Mouse (Mus musculus) liver, adult (tissue): ENCODE data around the gene Gm5136.
A peak's percentile ranks its signal among the peaks of the same experiment; 100 is the strongest.

Source experiments
- GATA4 ChIP-seq: IDR thresholded peaks from 2 replicates; pipeline ENCODE4 v1.6.1; 2014; ENCODE audit warnings: mild to moderate bottlenecking, low read length; ENCODE audit not compliant: insufficient replicate concordance

The Gm5136 gene

DNA sequence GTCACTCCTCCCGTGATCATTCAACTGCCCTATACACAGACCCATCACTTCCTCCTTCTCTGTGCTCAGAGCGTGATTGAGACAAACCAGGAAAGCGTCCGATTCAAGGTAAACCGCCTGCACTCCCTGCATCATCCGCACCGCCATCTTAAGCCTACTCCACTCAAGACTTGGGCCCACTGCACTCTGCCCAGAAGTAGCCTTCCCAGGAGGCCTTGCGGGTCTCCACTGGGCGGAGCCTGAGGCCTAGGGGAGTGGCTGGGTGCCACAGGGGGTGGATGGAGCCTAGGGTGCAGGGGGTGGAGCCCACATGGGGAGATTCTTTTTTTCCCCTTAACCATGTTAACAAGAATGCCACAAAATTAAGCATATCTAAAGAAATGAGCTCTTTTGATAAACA is at the start of gene Gm5136:
TSS of gene Gm5136 (minus strand) at position 215 of the 400 bp plus-strand sequence.
- TF ChIP-seq GATA4 = no peak

- no peak for TF ChIP-seq GATA4
These were observed 43.8 kb upstream of the Gm5136 start for GRCm38 (mm10) chr10:108743759-108744158.

DNA sequence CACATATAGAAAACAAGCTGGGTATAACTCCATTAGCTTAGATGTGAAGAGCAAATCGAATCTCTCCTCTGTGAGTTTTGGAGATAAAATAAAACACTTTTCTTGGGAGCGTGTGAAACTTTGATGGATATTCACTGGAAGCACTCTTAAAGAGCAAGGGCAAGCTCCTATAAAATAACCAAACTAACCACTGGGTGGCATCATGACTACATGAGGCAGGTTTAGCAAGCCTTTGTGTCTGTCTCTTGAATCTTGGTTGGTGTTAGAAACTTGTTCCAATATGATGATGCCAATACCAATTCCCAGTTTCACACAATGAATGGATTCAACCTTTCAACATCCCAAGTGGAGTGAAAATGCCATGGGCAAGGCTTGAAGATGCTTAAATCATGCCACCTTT is 34.0 kb upstream of the Gm5136 start:
- no peak for TF ChIP-seq GATA4

- no peak for TF ChIP-seq GATA4
These were observed 29.0 kb upstream of the Gm5136 start for GRCm38 (mm10) chr10:108728961-108729360.

- no peak for TF ChIP-seq GATA4
These were observed 26.4 kb upstream of the Gm5136 start for GRCm38 (mm10) chr10:108726391-108726790.

GRCm38 (mm10) chr10:108724878-108725277 is 24.9 kb upstream of the Gm5136 start:
- no peak for TF ChIP-seq GATA4

GRCm38 (mm10) chr10:108710514-108710913 is 10.6 kb upstream of the Gm5136 start:
- no peak for TF ChIP-seq GATA4

GRCm38 (mm10) chr10:108705658-108706057 is 5.7 kb upstream of the Gm5136 start:
- TF ChIP-seq GATA4 = peak; percentile 85; the same call in 1 of the 2 replicates

DNA sequence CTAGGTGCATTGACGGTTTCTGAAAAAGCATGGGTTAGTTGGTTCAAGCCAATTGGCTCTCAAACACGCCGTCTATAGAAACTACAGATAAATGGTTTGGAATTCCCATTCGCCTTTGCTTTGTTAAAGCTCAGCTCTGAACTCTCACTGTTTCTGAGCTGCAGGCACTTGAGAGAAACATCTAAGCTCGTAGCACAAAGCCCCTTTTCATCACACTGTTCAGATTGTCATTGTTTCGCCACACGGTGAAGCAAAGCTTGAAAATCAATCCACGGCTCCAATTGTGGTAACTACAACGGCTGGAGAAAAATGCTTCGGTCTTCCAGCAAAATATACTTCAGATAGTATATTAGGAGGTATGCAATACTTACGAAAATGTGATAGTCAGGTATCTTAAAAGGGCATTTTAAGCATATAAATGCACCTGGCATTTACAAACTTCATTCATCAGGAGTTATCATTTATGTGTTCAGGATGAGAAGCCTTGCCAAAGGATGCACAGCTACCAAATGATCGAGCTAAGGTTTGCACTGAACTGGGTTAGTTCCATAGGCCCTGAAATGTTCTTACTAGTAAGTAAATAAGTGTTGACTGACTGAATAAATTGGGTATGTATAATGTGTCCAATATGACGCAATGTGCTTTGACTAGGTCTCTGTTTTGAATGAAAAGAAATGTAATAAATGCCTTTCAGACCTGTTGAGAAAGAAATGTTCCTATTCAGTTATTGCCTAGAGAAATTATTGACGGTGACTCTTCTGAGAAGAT is 1.6 kb upstream of the Gm5136 start:
- no peak for TF ChIP-seq GATA4

GRCm38 (mm10) chr10:108697062-108697461 is 2.9 kb downstream of the Gm5136 start:
- TF ChIP-seq GATA4 = no peak

GRCm38 (mm10) chr10:108690954-108691353 is 9.0 kb downstream of the Gm5136 start:
- TF ChIP-seq GATA4 = no peak

DNA sequence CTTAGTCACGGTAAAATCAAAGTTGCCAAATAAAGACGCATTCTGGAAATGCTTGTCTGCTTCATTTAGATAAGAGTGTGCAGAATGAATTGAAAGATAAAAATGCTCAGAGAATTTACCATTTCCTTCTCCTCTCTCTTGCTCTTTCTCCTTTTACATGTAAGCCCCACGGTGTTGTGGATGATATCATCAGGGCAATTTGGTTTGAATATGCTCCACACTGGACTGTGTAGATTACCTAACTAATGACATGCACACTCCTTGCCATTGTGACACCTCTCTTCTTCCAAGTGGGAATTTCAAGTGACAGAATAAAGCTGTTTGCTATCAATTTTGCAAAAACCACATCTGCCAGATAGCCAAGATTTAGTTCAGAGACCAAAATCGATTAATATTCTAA is 13.3 kb downstream of the Gm5136 start:
- TF ChIP-seq GATA4 = no peak

- TF ChIP-seq GATA4 = no peak
These were observed 20.1 kb downstream of the Gm5136 start for GRCm38 (mm10) chr10:108679675-108680390.

DNA sequence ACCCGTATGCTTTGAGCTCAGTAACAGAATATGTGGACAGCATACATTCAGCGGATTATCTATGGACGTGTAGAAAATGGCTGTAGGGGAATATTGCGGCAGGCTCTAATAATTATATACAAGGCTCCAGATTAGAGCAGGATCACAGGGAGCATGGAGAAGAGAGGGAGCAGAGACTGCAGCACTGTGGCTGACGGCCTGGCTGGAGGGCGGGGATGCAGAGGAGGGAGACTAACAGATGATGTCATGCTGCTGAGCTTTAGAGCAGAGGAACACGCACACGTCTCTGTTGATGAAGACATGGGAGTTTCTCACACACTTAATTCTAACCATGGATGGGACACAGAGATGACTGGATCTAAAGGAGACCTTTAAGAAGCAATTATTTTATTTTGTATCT is 22.9 kb downstream of the Gm5136 start:
- no peak for TF ChIP-seq GATA4

- no peak for TF ChIP-seq GATA4
These were observed 31.0 kb downstream of the Gm5136 start for GRCm38 (mm10) chr10:108668944-108669343.

GRCm38 (mm10) chr10:108660295-108660694 is 39.7 kb downstream of the Gm5136 start:
- TF ChIP-seq GATA4 = no peak
